Mouse (Mus musculus): ENCODE results near the gene 1600015I10Rik. TPM values are rescaled to one million over a fixed set of nuclear protein-coding genes. Genes with fewer than 3 reads are reported as not detected.

Gene 1600015I10Rik
- total and polyA plus RNA-seq, 3 experiments: 0.08 TPM; not detected in 2

GRCm38 (mm10) chr6:48913587-48913986, 16.1 kb upstream of the 1600015I10Rik start:
- TF ChIP-seq POLR2A (IDR thresholded peaks at IDR 0.05; ENCODE audit: insufficient read depth, low read depth, low read length) (no peak), CTCF (IDR thresholded peaks at IDR 0.05) (no peak), EP300 (IDR thresholded peaks at IDR 0.05; ENCODE audit: insufficient read depth, low read depth, low read length) (no peak)
- Histone ChIP-seq H3K4me3 (no peak overlapping the region), H3K27ac (no peak overlapping the region), H3K36me3 (ENCODE audit: control insufficient read depth, insufficient read depth, low read length) (no peaks in the 10 kb centered on the region), H3K4me1 (ENCODE audit: control insufficient read depth, insufficient read depth, low read length) (no peaks in the 10 kb centered on the region), H3K79me2 (replicated peaks; ENCODE audit: control insufficient read depth, insufficient read depth, low read length) (no peaks in the 10 kb centered on the region), H3K27me3 (ENCODE audit: control insufficient read depth, insufficient read depth, low read length) (no peaks in the 10 kb centered on the region), H3K9ac (ENCODE audit: low read depth, low read length) (no peak overlapping the region)
- intact Hi-C loops (cut with DNase I): no loop called here
- DNase-seq: no peak
- WGBS: 96% methylated on average over 2 of the region's 2 CpGs

- Histone ChIP-seq H3K4me3 (no peak overlapping the region), H3K27me3 (ENCODE audit: control insufficient read depth, insufficient read depth, low read length) (0 out of 2 replicates have a peak, but pooled peaks cover 1% of the 10 kb centered on the region), H3K79me2 (replicated peaks; ENCODE audit: control insufficient read depth, insufficient read depth, low read length) (no peaks in the 10 kb centered on the region), H3K4me1 (ENCODE audit: control insufficient read depth, insufficient read depth, low read length) (no peaks in the 10 kb centered on the region), H3K9ac (ENCODE audit: low read depth, low read length) (no peak overlapping the region), H3K27ac (no peak overlapping the region), H3K36me3 (ENCODE audit: control insufficient read depth, insufficient read depth, low read length) (no peaks in the 10 kb centered on the region)
- intact Hi-C loops (cut with DNase I): no loop called here
- 55% methylated on average over 2 of the region's 2 CpGs for WGBS
- peak in 1 of 2 experiments; percentile 1 for DNase-seq
- TF ChIP-seq EP300 (IDR thresholded peaks at IDR 0.05; ENCODE audit: insufficient read depth, low read depth, low read length): no peak
- TF ChIP-seq CTCF (IDR thresholded peaks at IDR 0.05): no peak
- TF ChIP-seq POLR2A (IDR thresholded peaks at IDR 0.05; ENCODE audit: insufficient read depth, low read depth, low read length): no peak
These were observed 19.9 kb downstream of the 1600015I10Rik start for GRCm38 (mm10) chr6:48949596-48949995.

GRCm38 (mm10) chr6:48950676-48951075, 21.0 kb downstream of the 1600015I10Rik start:
- Histone ChIP-seq H3K79me2 (replicated peaks; ENCODE audit: control insufficient read depth, insufficient read depth, low read length) (no peaks in the 10 kb centered on the region), H3K36me3 (ENCODE audit: control insufficient read depth, insufficient read depth, low read length) (no peaks in the 10 kb centered on the region), H3K4me3 (no peak overlapping the region), H3K27ac (no peak overlapping the region), H3K9ac (ENCODE audit: low read depth, low read length) (no peak overlapping the region), H3K4me1 (ENCODE audit: control insufficient read depth, insufficient read depth, low read length) (no peaks in the 10 kb centered on the region), H3K27me3 (ENCODE audit: control insufficient read depth, insufficient read depth, low read length) (no peaks in the 10 kb centered on the region)
- intact Hi-C loops (cut with DNase I): loop anchor here (5.0 kb wide), 1 partner anchor 88 kb away; no protein-coding TSS in a partner anchor
- peak in 1 of 2 experiments; percentile 2 for DNase-seq
- 75% methylated on average over 5 of the region's 5 CpGs for WGBS
- TF ChIP-seq CTCF (IDR thresholded peaks at IDR 0.05): no peak
- TF ChIP-seq POLR2A (IDR thresholded peaks at IDR 0.05; ENCODE audit: insufficient read depth, low read depth, low read length): no peak
- no peak for TF ChIP-seq EP300 (IDR thresholded peaks at IDR 0.05; ENCODE audit: insufficient read depth, low read depth, low read length)

GRCm38 (mm10) chr6:48951630-48952029, 21.9 kb downstream of the 1600015I10Rik start:
- DNase-seq: no peak
- TF ChIP-seq EP300 (IDR thresholded peaks at IDR 0.05; ENCODE audit: insufficient read depth, low read depth, low read length) (no peak), CTCF (IDR thresholded peaks at IDR 0.05) (no peak), POLR2A (IDR thresholded peaks at IDR 0.05; ENCODE audit: insufficient read depth, low read depth, low read length) (no peak)
- Histone ChIP-seq H3K4me3 (no peak overlapping the region), H3K79me2 (replicated peaks; ENCODE audit: control insufficient read depth, insufficient read depth, low read length) (no peaks in the 10 kb centered on the region), H3K27ac (no peak overlapping the region), H3K9ac (ENCODE audit: low read depth, low read length) (no peak overlapping the region), H3K36me3 (ENCODE audit: control insufficient read depth, insufficient read depth, low read length) (no peaks in the 10 kb centered on the region), H3K4me1 (ENCODE audit: control insufficient read depth, insufficient read depth, low read length) (no peaks in the 10 kb centered on the region), H3K27me3 (ENCODE audit: control insufficient read depth, insufficient read depth, low read length) (no peaks in the 10 kb centered on the region)
- WGBS: 69% methylated on average over 6 of the region's 6 CpGs
- intact Hi-C loops (cut with DNase I): loop anchor here (5.0 kb wide), 1 partner anchor 89 kb away; no protein-coding TSS in a partner anchor

GRCm38 (mm10) chr6:48953220-48953619, 23.5 kb downstream of the 1600015I10Rik start:
- Histone ChIP-seq H3K79me2 (replicated peaks; ENCODE audit: control insufficient read depth, insufficient read depth, low read length) (no peaks in the 10 kb centered on the region), H3K4me1 (ENCODE audit: control insufficient read depth, insufficient read depth, low read length) (no peaks in the 10 kb centered on the region), H3K9ac (ENCODE audit: low read depth, low read length) (no peak overlapping the region), H3K36me3 (ENCODE audit: control insufficient read depth, insufficient read depth, low read length) (no peaks in the 10 kb centered on the region), H3K27ac (no peak overlapping the region), H3K27me3 (ENCODE audit: control insufficient read depth, insufficient read depth, low read length) (no peaks in the 10 kb centered on the region), H3K4me3 (no peak overlapping the region)
- DNase-seq: peak in 1 of 2 experiments; percentile 3
- intact Hi-C loops (cut with DNase I): loop anchor here (5.0 kb wide), 1 partner anchor 91 kb away; no protein-coding TSS in a partner anchor
- 77% methylated on average over 5 of the region's 5 CpGs for WGBS
- TF ChIP-seq POLR2A (IDR thresholded peaks at IDR 0.05; ENCODE audit: insufficient read depth, low read depth, low read length) (no peak), EP300 (IDR thresholded peaks at IDR 0.05; ENCODE audit: insufficient read depth, low read depth, low read length) (no peak), CTCF (IDR thresholded peaks at IDR 0.05) (no peak)

- Histone ChIP-seq H3K4me3 (no peak overlapping the region), H3K9ac (ENCODE audit: low read depth, low read length) (no peak overlapping the region), H3K27ac (no peak overlapping the region), H3K27me3 (ENCODE audit: control insufficient read depth, insufficient read depth, low read length) (no peaks in the 10 kb centered on the region), H3K36me3 (ENCODE audit: control insufficient read depth, insufficient read depth, low read length) (no peaks in the 10 kb centered on the region), H3K79me2 (replicated peaks; ENCODE audit: control insufficient read depth, insufficient read depth, low read length) (no peaks in the 10 kb centered on the region), H3K4me1 (ENCODE audit: control insufficient read depth, insufficient read depth, low read length) (no peaks in the 10 kb centered on the region)
- intact Hi-C loops (cut with DNase I): loop anchor here (5.0 kb wide), 1 partner anchor 92 kb away; no protein-coding TSS in a partner anchor
- peak in 1 of 2 experiments; percentile 1 for DNase-seq
- 76% methylated on average over 5 of the region's 5 CpGs for WGBS
- no peak for TF ChIP-seq EP300 (IDR thresholded peaks at IDR 0.05; ENCODE audit: insufficient read depth, low read depth, low read length)
- TF ChIP-seq CTCF (IDR thresholded peaks at IDR 0.05): no peak
These were observed 24.5 kb downstream of the 1600015I10Rik start for GRCm38 (mm10) chr6:48954211-48954610.
